Mouse (Mus musculus): ENCODE results near the gene Cacul1.

GRCm38 (mm10) chr19:60543302-60543701 lies 37.5 kb downstream of the Cacul1 start:
- TF ChIP-seq POLR2A (IDR thresholded peaks at IDR 0.05; ENCODE audit: insufficient read length, low read depth) (no peak), USF1 (IDR thresholded peaks at IDR 0.05; ENCODE audit: low read depth) (no peak), CEBPB (IDR thresholded peaks at IDR 0.05; ENCODE audit: insufficient read depth, poor library complexity, severe bottlenecking) (no peak), MYOD1 (IDR thresholded peaks at IDR 0.05; ENCODE audit: control insufficient read depth in 1 of 3, insufficient read length in 2 of 3, low read depth in 2 of 3) (no peak), MAX (IDR thresholded peaks at IDR 0.05; ENCODE audit: low read depth) (no peak), MYOG (IDR thresholded peaks at IDR 0.05; ENCODE audit: control insufficient read depth in 1 of 3, insufficient read depth in 1 of 3, insufficient read length in 2 of 3, low read depth in 2 of 3) (no peak), SRF (IDR thresholded peaks at IDR 0.05; ENCODE audit: control insufficient read depth, insufficient read length, low read depth) (no peak), E2F4 (IDR thresholded peaks at IDR 0.05; ENCODE audit: insufficient read depth) (no peak)
